Mouse (Mus musculus): ENCODE data around the gene Olfr1269. TPM values are rescaled to one million over a fixed set of nuclear protein-coding genes. Genes with fewer than 3 reads are reported as not detected.

The Olfr1269 gene
- polyA plus RNA-seq (2014; fragmentation: Illumina TruSeq; extraction: RNeasy Lipid Tissue Mini Kit (QIAGEN cat#74804); ENCODE audit: low replicate concordance): not detected

GRCm38 (mm10) chr2:90121312-90121711 lies at the start of gene Olfr1269:
TSS of gene Olfr1269 (minus strand) at chr2:90121412.

GRCm38 (mm10) chr2:90152991-90153390 lies 31.8 kb upstream of the Olfr1269 start, which contains the start of gene Olfr1270:
TSS of gene Olfr1270 (minus strand) at chr2:90153091.

GRCm38 (mm10) chr2:90142196-90142595 lies 21.0 kb upstream of the Olfr1269 start, which contains the start of gene Olfr32:
TSS of gene Olfr32 (minus strand) at chr2:90142296.

Other genes starting within 250 kb of the Olfr1269 start
- gene Olfr1257, start 243.0 kb downstream of the Olfr1269 start, polyA plus RNA-seq (2014; fragmentation: Illumina TruSeq; extraction: RNeasy Lipid Tissue Mini Kit (QIAGEN cat#74804); ENCODE audit: low replicate concordance): not detected
- gene Olfr1258, start 194.1 kb downstream of the Olfr1269 start, polyA plus RNA-seq (2014; fragmentation: Illumina TruSeq; extraction: RNeasy Lipid Tissue Mini Kit (QIAGEN cat#74804); ENCODE audit: low replicate concordance): not detected
- gene Olfr1259, start 172.7 kb downstream of the Olfr1269 start, polyA plus RNA-seq (2014; fragmentation: Illumina TruSeq; extraction: RNeasy Lipid Tissue Mini Kit (QIAGEN cat#74804); ENCODE audit: low replicate concordance): not detected
- gene Olfr1260, start 147.1 kb downstream of the Olfr1269 start, polyA plus RNA-seq (2014; fragmentation: Illumina TruSeq; extraction: RNeasy Lipid Tissue Mini Kit (QIAGEN cat#74804); ENCODE audit: low replicate concordance): not detected
- not detected for gene Olfr1261, start 130.2 kb downstream of the Olfr1269 start, polyA plus RNA-seq (2014; fragmentation: Illumina TruSeq; extraction: RNeasy Lipid Tissue Mini Kit (QIAGEN cat#74804); ENCODE audit: low replicate concordance)
- gene Olfr1262, start 121.3 kb downstream of the Olfr1269 start, polyA plus RNA-seq (2014; fragmentation: Illumina TruSeq; extraction: RNeasy Lipid Tissue Mini Kit (QIAGEN cat#74804); ENCODE audit: low replicate concordance): not detected
- gene Olfr1263, start 109.3 kb downstream of the Olfr1269 start, polyA plus RNA-seq (2014; fragmentation: Illumina TruSeq; extraction: RNeasy Lipid Tissue Mini Kit (QIAGEN cat#74804); ENCODE audit: low replicate concordance): not detected
- gene Olfr1264, start 95.8 kb downstream of the Olfr1269 start, polyA plus RNA-seq (2014; fragmentation: Illumina TruSeq; extraction: RNeasy Lipid Tissue Mini Kit (QIAGEN cat#74804); ENCODE audit: low replicate concordance): not detected
- not detected for gene Olfr1265, start 86.1 kb downstream of the Olfr1269 start, polyA plus RNA-seq (2014; fragmentation: Illumina TruSeq; extraction: RNeasy Lipid Tissue Mini Kit (QIAGEN cat#74804); ENCODE audit: low replicate concordance)
- not detected for gene Olfr140, start 57.8 kb downstream of the Olfr1269 start, polyA plus RNA-seq (2014; fragmentation: Illumina TruSeq; extraction: RNeasy Lipid Tissue Mini Kit (QIAGEN cat#74804); ENCODE audit: low replicate concordance)
- not detected for gene Olfr32, start 20.9 kb upstream of the Olfr1269 start, polyA plus RNA-seq (2014; fragmentation: Illumina TruSeq; extraction: RNeasy Lipid Tissue Mini Kit (QIAGEN cat#74804); ENCODE audit: low replicate concordance)
- gene Olfr1270, start 31.7 kb upstream of the Olfr1269 start, polyA plus RNA-seq (2014; fragmentation: Illumina TruSeq; extraction: RNeasy Lipid Tissue Mini Kit (QIAGEN cat#74804); ENCODE audit: low replicate concordance): not detected
- not detected for gene Olfr1506, start 103.1 kb upstream of the Olfr1269 start, polyA plus RNA-seq (2014; fragmentation: Illumina TruSeq; extraction: RNeasy Lipid Tissue Mini Kit (QIAGEN cat#74804); ENCODE audit: low replicate concordance)
- not detected for gene Olfr142, start 136.2 kb upstream of the Olfr1269 start, polyA plus RNA-seq (2014; fragmentation: Illumina TruSeq; extraction: RNeasy Lipid Tissue Mini Kit (QIAGEN cat#74804); ENCODE audit: low replicate concordance)
- not detected for gene Olfr1271, start 149.6 kb upstream of the Olfr1269 start, polyA plus RNA-seq (2014; fragmentation: Illumina TruSeq; extraction: RNeasy Lipid Tissue Mini Kit (QIAGEN cat#74804); ENCODE audit: low replicate concordance)
- not detected for gene Olfr1272, start 171.4 kb upstream of the Olfr1269 start, polyA plus RNA-seq (2014; fragmentation: Illumina TruSeq; extraction: RNeasy Lipid Tissue Mini Kit (QIAGEN cat#74804); ENCODE audit: low replicate concordance)
- not detected for gene Gm13769, start 200.8 kb upstream of the Olfr1269 start, polyA plus RNA-seq (2014; fragmentation: Illumina TruSeq; extraction: RNeasy Lipid Tissue Mini Kit (QIAGEN cat#74804); ENCODE audit: low replicate concordance)

Data from small intestine, adult 10 weeks (tissue).